Mouse (Mus musculus): Measurements from ENCODE around the gene Fam20a. TPM values are rescaled to one million over a fixed set of nuclear protein-coding genes. Genes with fewer than 3 reads are reported as not detected.

Gene Fam20a
- polyA plus RNA-seq, 1 experiment from 2014 or later = 1.2 TPM

DNA sequence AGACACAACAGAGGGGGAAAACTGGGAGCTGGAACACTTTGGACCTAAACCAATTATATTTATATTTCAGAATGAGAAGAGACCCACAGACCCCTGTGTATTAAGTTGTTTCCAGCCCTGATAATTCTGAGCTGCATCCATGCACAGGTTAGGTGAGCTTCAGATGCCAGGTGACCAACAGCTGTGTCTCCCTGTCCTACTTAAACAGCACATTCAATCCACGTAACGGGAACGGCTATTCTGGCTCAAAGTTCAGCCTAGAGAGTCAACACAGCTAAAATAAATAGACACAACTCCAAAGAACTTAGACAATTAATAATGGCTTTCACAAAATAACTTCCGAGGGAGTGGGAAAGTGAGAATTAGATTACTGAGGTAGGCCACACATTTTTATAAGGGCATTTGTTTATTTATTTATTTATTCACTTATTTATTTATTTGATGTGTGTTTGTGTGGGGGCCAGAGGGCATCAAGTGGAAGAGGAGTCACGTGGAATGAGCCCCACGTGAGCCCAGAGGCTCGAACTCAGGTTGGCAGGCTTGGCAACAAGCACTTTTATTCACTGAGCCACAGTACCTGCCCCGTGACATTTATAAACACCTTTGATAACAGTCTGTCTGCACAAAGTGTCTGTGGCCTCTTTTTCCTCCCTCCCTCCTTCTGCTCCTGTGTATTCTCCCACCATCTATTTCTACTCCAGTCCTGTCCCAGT, 10.8 kb upstream of the Fam20a start:
- Histone ChIP-seq H3K9me3 (no peaks in the 10 kb centered on the region), H3K4me1 (no peaks in the 10 kb centered on the region), H3K4me3 (no peak overlapping the region), H3K36me3 (replicated peaks) (no peaks in the 10 kb centered on the region), H3K27ac (no peak overlapping the region), H3K27me3 (ENCODE audit: poor library complexity, severe bottlenecking) (no peaks in the 10 kb centered on the region)
- 84% methylated on average over 8 of the region's 8 CpGs for WGBS
- no peak for DNase-seq (ENCODE audit: extremely low spot score, low spot score)

DNA sequence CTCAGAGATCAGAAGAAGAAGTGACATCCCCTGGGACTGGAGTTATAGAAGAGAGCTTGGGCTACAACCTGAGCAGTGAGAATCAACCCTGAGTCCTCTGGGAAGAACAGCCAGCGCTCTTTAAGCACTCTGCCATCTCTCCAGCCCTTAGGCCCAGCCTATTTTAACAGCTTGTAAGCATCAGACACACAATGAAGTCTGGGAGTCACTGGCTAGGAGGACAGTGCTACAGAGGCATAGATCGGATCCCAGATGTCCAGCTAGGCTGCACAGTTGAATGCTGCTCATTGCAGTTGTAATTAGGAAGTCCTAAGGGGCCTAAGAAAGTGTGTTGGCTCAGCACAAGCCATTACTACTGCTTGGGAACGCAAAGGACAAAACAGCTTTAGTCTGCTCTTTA, 6.3 kb upstream of the Fam20a start:
- Histone ChIP-seq H3K4me3 (no peak overlapping the region), H3K27me3 (ENCODE audit: poor library complexity, severe bottlenecking) (peaks cover 5% of the 10 kb centered on the region), H3K4me1 (no peaks in the 10 kb centered on the region), H3K36me3 (replicated peaks) (no peaks in the 10 kb centered on the region), H3K9me3 (peaks cover under 1% of the 10 kb centered on the region; the same call in 1 of the 2 replicates), H3K27ac (no peak overlapping the region)
- no peak for DNase-seq (ENCODE audit: extremely low spot score, low spot score)
- 69% methylated on average over 3 of the region's 3 CpGs for WGBS

DNA sequence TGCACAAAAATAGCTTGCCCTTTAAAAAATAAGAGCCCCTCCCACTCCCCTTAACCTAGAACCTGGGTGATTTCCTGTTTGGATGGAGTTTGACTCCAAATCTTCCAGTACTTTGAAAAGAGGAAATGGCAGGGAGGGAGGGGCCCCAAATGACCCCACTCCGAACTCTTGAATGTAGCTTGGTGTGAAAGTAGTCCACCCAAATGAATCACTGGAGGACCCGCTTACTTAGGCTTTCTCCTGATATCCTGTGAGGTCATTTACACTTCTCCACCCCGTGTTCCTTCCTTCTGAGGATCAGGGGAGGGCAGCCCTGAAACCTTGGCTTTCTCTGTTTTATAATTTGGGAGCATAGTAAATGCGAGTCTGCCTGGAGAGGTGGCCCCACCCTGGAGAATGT, 632 bp upstream of the Fam20a start:
- peaks cover 52% of the 10 kb centered on the region for H3K27me3 ChIP-seq (ENCODE audit: poor library complexity, severe bottlenecking)
- peaks cover 3% of the 10 kb centered on the region; the same call in 1 of the 2 replicates for H3K9me3 ChIP-seq
- H3K36me3 ChIP-seq (replicated peaks) = no peaks in the 10 kb centered on the region
- no peak overlapping the region for H3K27ac ChIP-seq
- 64% methylated on average over 4 of the region's 4 CpGs for WGBS
- H3K4me3 ChIP-seq = peak overlapping the region; percentile 62; the same call in 1 of the 2 replicates
- peaks cover 23% of the 10 kb centered on the region for H3K4me1 ChIP-seq
- no peak for DNase-seq (ENCODE audit: extremely low spot score, low spot score)

DNA sequence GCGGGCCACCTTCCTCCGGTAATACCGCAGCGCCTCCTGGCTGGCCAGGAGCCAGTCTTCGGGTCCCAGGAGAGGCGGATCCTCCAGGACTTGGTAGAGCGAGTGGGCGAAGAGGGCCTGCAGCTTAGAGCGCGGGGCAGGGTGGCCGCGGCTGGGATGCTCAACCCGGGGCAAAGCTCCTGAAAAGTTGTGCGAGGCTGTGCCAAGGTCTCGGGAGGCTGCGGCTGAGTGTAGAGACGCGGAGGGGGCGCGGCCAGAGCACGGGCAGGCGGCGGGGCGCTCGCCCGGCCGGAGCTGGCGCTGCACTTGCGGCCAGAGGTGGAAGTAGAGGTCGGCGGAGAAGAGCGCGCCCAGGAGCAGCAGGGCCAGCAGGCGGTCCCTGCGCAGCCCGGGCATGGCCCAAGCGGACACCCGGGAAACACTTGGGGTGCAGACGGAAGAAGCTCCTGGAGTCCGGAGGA, 729 bp downstream of the Fam20a start:
- DNase-seq (ENCODE audit: extremely low spot score, low spot score) = peak; percentile 51
- under 1% methylated on average over 40 of the region's 40 CpGs for WGBS
- peaks cover 3% of the 10 kb centered on the region; the same call in 1 of the 2 replicates for H3K9me3 ChIP-seq

DNA sequence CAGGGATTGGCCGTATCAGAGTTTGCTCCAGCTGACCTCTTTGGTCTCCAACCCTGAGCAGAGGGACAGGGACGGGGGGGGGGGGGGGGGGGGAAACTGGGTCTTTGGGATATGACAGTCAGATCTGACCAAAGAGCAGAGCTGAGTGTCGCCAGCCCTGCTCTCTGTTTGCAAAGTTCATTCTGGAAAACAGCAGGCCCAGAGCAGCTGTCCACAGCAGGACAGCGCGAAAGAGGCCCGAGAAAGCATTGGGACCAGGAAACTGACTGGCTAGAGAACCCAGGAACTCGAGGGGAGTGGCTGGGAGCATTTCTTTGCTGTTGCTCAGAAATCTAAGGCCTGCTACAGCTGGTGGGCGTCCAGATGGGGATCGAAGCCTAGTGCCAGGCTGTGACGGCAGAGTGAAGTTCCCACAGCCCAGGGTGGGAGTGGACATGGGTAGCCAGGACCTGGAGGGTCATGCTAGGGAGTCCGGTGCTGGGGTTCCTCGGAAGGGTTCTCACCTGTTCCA, 1.2 kb downstream of the Fam20a start:
- Histone ChIP-seq H3K27me3 (ENCODE audit: poor library complexity, severe bottlenecking) (peaks cover 52% of the 10 kb centered on the region), H3K4me3 (peak overlapping the region; percentile 62), H3K36me3 (replicated peaks) (no peaks in the 10 kb centered on the region), H3K4me1 (peaks cover 34% of the 10 kb centered on the region), H3K27ac (peak overlapping the region; percentile 66; the same call in 1 of the 2 replicates), H3K9me3 (peaks cover 3% of the 10 kb centered on the region; the same call in 1 of the 2 replicates)
- peak; percentile 25 for DNase-seq (ENCODE audit: extremely low spot score, low spot score)
- 11% methylated on average over 12 of the region's 12 CpGs for WGBS

More for the DNA sequence above, 729 bp downstream of the Fam20a start:
- Histone ChIP-seq H3K36me3 (replicated peaks) (no peaks in the 10 kb centered on the region), H3K27me3 (ENCODE audit: poor library complexity, severe bottlenecking) (peaks cover 52% of the 10 kb centered on the region), H3K27ac (peak overlapping the region; percentile 66), H3K4me3 (peak overlapping the region; percentile 62), H3K4me1 (peaks cover 33% of the 10 kb centered on the region)

DNA sequence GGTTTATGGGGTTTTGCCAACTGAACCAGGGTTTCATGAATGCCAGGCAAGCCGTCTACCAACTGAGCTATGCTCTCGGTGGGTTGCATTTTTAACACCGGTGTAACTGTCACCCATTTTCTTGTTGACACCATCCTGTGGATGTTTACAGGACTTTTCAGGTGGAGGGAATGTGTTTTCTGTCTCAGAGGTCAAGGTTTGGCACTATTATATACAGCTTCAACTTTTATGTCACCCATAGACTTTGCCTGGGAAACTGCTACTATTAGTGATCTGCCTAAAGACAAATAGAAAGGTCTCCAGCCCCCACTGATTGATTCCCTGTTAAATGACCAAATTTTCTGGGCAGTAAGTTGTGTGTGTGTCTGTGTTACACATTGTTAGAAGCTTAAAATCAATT, 2.7 kb downstream of the Fam20a start:
- DNase-seq (ENCODE audit: extremely low spot score, low spot score) = no peak
- WGBS = 92% methylated on average over 3 of the region's 3 CpGs

DNA sequence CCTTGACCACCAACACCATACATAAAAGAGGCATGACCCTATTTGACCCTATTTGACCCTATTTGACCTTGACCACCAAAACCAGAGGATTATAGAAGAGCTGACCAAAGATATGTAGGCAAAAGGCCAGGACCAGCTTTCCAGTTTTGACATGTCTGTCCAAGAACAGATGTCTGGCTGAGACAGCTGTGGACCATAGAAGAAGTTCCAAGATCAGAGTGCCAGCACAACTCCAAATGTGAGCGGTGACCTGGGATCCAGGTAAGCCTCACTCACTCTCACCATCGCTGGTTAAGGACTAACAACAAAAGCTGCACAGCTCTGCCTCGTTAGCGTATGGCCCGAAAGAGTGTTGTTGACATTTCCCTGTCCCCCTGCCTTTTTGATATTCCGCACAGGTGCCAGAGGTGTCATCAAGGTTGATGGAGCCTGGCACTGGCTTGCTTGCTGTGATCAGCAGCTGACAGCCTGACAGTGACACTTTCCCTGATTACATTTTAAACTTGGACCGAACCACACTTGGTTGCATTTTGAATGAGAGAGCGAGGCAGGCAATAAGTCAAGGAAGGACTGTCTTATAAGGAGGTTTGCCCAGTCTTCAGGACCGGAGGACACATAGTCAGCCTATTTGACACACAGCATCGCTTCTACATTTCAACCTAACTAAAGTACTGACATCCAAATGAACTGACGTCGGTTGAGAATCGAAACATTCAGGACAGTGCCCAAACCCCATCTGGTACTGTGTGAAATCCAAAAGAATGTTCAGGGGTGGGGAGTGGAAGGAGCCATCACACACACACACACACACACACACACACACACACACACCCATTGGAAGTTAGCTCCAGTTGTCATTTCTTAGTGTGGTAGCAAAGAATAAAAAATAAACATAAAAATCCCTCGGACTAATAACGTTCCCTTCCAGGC, 3.8 kb downstream of the Fam20a start:
- H3K4me3 ChIP-seq = no peak overlapping the region
- no peak overlapping the region for H3K27ac ChIP-seq
- no peak for DNase-seq (ENCODE audit: extremely low spot score, low spot score)
- 89% methylated on average over 15 of the region's 15 CpGs for WGBS
- H3K36me3 ChIP-seq (replicated peaks) = no peaks in the 10 kb centered on the region
- H3K4me1 ChIP-seq = peaks cover 51% of the 10 kb centered on the region
- peaks cover 46% of the 10 kb centered on the region for H3K27me3 ChIP-seq (ENCODE audit: poor library complexity, severe bottlenecking)
- peaks cover under 1% of the 10 kb centered on the region; the same call in 1 of the 2 replicates for H3K9me3 ChIP-seq

More for the DNA sequence above, 2.7 kb downstream of the Fam20a start:
- Histone ChIP-seq H3K4me3 (no peak overlapping the region), H3K36me3 (replicated peaks) (no peaks in the 10 kb centered on the region), H3K27ac (no peak overlapping the region), H3K27me3 (ENCODE audit: poor library complexity, severe bottlenecking) (peaks cover 52% of the 10 kb centered on the region), H3K9me3 (peaks cover 3% of the 10 kb centered on the region; the same call in 1 of the 2 replicates), H3K4me1 (peaks cover 46% of the 10 kb centered on the region)

DNA sequence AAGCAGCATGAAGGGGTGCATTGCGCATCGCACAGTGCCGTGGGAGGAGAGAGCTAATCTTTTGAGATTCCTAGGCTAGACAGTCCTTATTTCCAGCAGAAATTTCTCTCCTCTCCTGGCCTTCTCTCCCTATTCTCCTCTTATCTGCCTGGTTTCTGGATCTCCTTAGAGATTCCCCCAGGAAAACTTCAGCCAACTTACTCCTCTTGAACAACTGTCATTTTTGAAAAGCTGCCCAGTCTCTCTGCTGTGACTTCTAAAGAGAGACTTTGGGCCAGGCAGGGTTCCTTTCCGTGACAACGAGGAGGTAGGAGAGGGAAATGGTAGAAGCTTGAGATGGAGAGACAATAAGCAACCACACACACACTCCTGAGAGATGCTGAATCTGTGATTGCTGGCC, 4.6 kb downstream of the Fam20a start:
- Histone ChIP-seq H3K9me3 (no peaks in the 10 kb centered on the region), H3K4me1 (peaks cover 51% of the 10 kb centered on the region), H3K4me3 (no peak overlapping the region), H3K27ac (no peak overlapping the region), H3K36me3 (replicated peaks) (no peaks in the 10 kb centered on the region), H3K27me3 (ENCODE audit: poor library complexity, severe bottlenecking) (peaks cover 38% of the 10 kb centered on the region)
- WGBS = 91% methylated on average over 5 of the region's 5 CpGs
- DNase-seq (ENCODE audit: extremely low spot score, low spot score) = no peak

DNA sequence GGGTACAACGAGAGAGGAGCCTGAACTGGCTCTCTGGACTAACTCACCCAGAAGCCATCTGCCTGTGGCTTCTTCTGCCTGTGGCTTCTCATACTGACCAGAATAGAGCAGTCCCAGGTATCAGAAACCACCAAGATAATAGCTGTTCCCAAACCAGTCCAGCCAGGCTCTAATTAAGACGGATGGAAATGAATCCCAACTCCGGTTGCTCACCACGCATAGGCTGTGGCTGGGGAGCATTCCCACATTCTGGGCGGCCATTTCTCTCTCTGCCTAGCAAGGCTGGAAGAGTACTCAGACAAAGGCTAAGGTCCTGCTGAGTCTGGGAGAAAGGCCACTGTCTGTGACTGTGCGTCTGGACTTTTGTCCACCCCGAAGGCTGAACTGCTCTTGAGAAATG, 5.1 kb downstream of the Fam20a start:
- Histone ChIP-seq H3K27ac (no peak overlapping the region), H3K4me1 (peaks cover 46% of the 10 kb centered on the region), H3K27me3 (ENCODE audit: poor library complexity, severe bottlenecking) (peaks cover 33% of the 10 kb centered on the region), H3K36me3 (replicated peaks) (no peaks in the 10 kb centered on the region), H3K4me3 (no peak overlapping the region), H3K9me3 (no peaks in the 10 kb centered on the region)
- WGBS = 76% methylated on average over 7 of the region's 7 CpGs
- DNase-seq (ENCODE audit: extremely low spot score, low spot score) = no peak

DNA sequence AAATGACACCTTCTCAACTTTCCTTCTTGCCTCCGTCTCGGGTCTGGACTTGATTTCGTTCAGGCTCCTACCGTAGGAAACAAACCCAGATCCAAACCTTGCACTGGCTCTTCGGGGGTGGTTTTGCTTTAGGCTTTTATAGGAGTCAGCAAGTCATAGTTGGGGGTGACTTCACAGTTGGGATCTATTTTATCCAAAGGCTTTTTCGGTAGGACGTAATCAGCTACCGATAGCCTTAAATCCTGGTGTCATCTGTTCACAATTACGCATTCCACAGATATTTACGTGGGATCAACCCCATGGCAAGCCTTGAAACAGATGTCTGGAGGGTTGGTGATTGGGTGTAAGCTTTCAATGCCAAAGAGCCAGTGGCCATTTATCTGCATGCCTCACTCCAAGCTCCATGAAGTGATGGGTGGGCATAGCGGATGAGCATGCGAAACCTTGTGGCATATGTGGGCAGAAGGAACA, 6.7 kb downstream of the Fam20a start:
- Histone ChIP-seq H3K9me3 (no peaks in the 10 kb centered on the region), H3K36me3 (replicated peaks) (no peaks in the 10 kb centered on the region), H3K27me3 (ENCODE audit: poor library complexity, severe bottlenecking) (peaks cover 17% of the 10 kb centered on the region), H3K27ac (no peak overlapping the region), H3K4me3 (no peak overlapping the region), H3K4me1 (peaks cover 32% of the 10 kb centered on the region)
- DNase-seq (ENCODE audit: extremely low spot score, low spot score) = peak; percentile 26
- WGBS = 75% methylated on average over 12 of the region's 12 CpGs

DNA sequence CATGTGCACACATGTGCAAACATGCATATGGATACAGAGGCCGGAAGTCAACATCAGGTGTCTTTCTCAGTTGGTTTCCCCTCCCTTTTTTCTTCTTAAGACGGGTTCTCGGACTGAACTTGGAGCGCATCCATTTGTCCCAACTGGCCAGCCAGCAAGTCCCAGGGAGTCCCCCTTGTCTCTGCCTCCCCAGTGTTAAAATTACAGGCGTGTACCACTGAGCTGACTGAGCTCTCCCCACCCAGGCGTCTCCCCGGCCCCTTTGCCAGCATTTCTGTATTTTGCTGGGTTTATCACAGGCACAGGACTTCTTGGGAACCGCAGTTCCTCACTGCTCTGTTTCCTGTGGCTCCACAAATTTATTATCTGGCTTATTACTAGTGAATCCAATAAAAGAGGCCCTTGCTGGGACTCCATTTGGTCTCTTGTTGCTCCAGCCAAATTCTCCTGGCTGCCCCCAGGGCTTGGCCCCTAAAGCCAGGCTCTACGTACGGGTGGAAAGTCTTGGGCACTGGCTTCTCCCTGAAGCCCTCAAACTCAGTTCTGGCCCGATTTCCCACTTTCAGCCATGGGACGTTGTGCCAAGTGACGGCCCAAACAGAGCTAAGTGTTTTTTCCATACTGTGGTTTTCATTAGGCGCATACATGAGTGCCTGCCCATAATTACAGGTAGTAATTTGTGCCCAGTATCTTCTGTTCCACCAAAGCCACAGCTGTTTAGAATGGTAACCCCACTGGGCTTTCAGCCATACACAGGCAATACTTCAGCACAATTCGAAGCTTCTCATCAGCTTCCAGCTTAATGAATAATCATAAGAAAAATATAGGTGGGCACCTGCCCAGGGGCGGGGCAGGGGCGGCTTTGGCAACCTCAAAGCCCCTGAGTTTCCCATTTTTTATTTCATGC, 7.5 kb downstream of the Fam20a start:
- H3K36me3 ChIP-seq (replicated peaks) = no peaks in the 10 kb centered on the region
- no peaks in the 10 kb centered on the region for H3K9me3 ChIP-seq
- H3K4me3 ChIP-seq = no peak overlapping the region
- H3K27me3 ChIP-seq (ENCODE audit: poor library complexity, severe bottlenecking) = peaks cover 9% of the 10 kb centered on the region
- 0 out of 2 replicates have a peak overlapping the region, but pooled peaks have one; percentile 25 for H3K27ac ChIP-seq
- H3K4me1 ChIP-seq = peaks cover 32% of the 10 kb centered on the region
- no peak for DNase-seq (ENCODE audit: extremely low spot score, low spot score)
- WGBS = 85% methylated on average over 17 of the region's 17 CpGs

DNA sequence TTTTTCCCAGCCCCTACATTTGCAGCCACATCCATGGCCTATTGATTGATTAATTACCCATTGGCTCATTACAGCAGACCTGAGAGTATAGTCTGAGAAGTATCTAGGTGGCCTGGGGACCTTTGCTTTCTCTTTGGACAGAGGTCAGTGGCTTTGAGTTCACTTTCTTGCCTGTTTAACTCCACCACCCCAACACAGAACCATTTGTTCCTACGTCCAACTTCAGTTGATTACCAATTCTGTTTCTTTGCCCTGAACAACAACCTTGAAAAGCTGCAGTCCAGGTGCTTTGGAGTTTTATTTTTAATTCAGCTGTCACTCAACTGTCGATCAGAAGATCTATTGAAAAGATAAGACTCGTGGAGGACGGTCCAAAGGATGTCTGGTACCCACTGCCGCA, 12.6 kb downstream of the Fam20a start:
- 89% methylated on average over 5 of the region's 5 CpGs for WGBS
- DNase-seq (ENCODE audit: extremely low spot score, low spot score) = no peak
- Histone ChIP-seq H3K9me3 (no peaks in the 10 kb centered on the region), H3K4me1 (peaks cover 7% of the 10 kb centered on the region), H3K27me3 (ENCODE audit: poor library complexity, severe bottlenecking) (no peaks in the 10 kb centered on the region), H3K4me3 (no peak overlapping the region), H3K27ac (no peak overlapping the region), H3K36me3 (replicated peaks) (no peaks in the 10 kb centered on the region)

Data from forebrain, embryonic 10.5 days (tissue).